Mouse (Mus musculus) MN1 (cell line): Measurements from ENCODE around the gene Zmynd8.

ENCODE experiments used
- DNase-seq: peaks from one replicate; pipeline ENCODE4 v3.0.0-alpha.2; 2016; ENCODE audit warnings: low spot score

The Zmynd8 gene

DNA sequence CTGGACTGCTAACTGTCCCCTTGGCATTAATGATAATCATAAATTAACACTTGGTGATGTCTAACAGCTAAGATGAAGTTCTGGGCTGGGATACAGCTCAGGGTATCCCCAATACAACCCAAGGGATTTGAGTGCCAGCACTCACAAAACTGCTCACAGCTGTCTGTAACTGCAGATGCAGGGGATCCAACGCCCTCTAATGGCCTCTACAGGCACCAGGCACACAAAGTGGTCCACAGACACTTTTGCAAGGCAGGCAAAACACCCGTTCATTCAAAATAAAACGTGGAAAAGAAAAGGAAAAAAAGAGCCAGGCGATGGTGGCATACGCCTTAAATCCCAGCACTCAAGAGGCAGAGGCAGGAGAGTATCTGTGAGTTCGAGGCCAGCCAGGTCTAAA, 658 bp upstream of the Zmynd8 start:
- DNase-seq: no peak

DNA sequence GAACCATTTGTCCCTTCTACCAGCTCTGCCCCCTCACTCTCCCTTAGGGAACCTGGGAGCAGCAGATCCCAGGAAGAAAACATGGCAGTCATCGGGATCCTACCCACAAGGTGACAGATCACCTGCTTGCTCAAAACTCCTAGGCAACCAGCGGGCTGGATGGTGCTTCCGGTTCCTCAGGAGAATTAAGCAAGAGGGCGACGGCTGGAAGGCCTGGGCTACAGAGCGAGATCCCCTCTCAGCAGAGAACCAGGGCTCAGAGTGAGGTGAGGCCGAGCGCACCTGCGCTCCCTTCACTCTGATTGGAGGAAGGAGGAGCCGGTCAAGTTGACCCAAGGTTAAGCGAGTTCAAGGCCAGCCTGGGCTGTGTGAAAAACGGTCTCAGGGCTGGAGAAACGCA, 2.6 kb downstream of the Zmynd8 start:
- no peak for DNase-seq

DNA sequence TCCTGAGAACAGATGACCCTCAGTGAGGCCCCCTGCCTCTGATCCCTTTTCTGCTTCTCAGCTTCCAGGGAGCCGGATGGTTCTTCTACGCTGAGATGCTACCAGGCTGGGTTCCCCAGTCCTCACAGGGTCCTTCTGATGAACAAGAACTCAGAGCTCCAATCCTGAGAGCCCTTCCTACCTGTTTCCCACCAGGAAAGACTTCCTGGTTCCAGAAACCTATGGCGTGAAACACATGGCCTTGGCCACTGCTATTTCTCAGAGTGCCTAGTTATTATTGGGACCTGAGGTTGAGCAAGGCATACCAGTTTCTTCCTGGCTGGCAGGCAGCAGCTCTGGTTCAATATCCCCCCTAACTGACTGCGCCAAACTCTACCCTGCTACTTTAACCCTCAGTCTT, 3.1 kb downstream of the Zmynd8 start:
- DNase-seq: no peak

DNA sequence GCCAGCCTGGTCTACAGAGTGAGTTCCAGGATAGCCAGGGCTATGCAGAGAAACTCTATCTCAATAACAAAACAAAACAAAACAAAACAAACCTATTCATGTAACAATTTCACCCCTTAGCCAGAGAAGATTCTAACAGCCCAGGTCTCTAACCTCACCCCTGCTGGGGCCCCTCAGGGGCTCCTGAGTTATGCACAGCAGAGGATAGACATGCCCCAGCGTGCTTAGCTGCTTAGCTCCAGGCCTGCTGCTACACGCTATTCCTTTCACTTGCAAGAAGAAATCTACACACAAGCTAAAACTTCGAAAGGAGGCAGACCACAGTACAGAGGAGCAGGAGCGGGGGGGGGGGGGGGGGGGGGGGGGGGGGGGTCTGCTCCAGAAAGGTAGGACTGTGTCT, 4.3 kb downstream of the Zmynd8 start:
- DNase-seq: no peak

DNA sequence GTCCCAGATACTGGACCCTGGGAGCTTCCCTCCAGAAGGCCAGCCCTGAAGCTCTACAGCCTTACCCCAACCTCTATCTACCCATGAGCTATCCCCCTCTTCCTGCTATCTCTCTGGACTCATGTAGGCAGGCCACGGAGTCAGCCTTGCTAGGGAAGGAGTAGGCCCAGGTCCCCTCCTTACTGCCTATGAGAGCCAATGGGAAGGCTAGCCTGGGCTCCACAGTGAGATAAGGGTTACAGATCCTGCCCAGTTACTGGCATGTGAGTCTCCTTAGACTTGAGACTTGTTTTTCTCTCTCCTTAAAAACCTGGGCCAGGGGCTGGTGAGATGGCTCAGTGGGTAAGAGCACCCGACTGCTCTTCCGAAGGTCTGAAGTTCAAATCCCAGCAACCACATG, 5.6 kb downstream of the Zmynd8 start:
- no peak for DNase-seq

DNA sequence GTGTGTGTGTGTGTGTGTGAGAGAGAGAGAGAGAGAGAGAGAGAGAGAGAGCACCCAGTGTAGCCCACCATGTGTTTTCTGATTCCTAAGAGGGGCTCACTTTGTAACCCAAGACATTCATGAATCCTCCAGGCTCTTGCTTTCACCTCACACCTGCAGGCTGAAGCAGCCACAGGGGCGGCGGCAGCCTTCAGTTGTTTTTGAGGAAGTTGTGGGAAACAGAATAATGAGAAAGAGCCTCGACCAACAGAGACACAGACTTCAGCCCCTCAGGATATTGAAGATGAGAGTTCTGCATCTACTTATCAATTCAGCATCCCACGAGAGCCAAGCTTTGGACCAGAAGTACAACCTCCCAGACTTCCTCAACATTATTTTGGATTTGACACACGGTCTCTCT, 6.2 kb downstream of the Zmynd8 start:
- no peak for DNase-seq

DNA sequence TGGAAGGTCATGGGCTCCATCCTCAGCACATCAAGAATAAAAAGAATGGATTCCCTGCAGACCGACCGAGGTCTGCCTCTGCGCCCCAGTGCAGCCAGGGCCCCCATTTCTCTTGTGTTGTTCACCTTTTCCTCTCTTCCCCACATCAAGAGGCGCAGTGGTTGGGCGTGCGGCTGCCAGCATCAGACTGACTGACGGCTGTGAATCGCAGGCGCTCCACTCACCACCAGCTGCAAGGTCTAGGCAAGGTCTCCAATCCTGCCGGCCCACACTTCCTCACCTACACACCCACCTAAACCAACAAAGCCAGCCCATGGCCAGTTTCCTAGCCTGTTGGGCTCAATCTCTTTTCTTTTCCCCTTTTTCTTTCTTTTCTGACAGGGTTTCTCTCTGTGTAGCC, 8.4 kb downstream of the Zmynd8 start:
- DNase-seq: no peak

DNA sequence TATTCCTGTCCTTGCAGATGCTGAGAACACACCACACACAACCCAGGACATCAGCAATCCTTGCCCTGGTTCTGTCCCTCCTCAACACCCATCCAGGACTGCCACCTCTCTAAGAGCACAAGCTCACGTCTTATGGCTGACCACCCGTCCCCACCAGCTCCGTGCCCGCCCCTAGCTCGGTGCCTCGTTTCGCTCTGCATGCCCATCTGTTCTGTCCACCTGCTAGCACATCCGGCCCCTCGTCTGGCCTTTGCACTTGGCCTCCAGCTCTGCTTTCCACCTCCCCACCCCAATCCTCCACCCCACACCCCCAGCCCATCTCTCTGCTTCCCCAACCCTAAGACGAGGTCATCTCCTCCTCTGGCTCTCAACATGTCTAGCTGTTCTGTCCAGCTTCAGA, 8.9 kb downstream of the Zmynd8 start:
- DNase-seq: no peak

DNA sequence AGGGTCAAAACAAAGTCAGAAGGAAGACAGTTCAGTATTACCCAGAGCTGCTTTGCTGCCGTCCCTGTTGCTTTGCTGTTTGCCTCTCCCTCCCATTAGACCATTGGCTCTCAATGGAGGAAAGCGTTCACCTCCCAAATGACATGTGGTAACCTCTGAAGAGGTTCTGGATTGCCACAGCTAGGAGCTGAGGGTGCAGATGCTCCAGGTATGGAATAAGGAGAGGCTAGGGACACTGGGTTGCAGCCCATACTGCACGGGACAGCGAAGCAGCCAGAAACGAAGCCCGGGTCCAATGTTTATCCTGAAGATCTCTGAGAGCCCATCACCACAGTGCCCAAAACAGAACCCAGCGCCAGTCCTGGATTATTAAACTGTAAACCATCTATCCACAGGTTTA, 9.6 kb downstream of the Zmynd8 start:
- no peak for DNase-seq

DNA sequence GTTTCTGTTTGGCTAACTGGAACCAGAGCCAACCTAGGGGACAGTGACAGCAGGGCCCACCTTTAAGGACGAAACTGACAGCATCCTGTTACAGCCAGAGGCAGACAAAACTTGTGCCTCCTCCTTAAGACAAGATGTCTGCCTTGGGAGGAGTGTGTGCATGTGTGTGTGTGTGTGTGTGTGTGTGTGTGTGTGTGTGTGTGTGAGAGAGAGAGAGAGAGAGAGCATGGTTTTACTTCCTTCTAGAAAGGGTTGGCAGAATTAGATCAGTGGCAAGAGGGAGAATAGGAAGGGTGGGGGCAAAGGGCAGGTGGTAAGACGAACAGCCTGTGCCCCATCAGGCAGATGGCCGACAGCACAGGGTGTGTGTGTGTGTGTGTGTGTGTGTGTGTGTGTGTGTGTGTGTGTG, 10.0 kb downstream of the Zmynd8 start:
- DNase-seq: no peak

DNA sequence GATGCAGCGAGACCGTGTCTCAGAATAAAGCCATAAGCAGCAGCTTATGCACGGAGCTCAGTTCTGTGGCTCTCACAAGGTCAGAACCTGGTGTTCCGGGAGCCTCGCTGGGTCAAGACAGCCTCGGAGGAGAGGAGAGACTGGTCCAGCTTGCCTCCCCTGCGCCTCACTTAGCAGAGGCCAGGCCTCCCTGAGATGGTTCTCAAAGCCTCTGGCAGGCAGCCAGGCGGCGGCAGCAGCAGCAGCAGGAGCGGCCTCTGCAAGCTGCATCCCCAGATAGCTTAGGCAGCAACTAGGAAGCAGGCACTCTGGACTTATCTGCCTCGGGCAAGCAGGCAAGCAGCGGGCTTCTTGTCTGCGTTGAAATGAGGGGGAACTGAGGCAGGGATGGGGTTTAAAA, 10.4 kb downstream of the Zmynd8 start:
- DNase-seq: peak; percentile 92

DNA sequence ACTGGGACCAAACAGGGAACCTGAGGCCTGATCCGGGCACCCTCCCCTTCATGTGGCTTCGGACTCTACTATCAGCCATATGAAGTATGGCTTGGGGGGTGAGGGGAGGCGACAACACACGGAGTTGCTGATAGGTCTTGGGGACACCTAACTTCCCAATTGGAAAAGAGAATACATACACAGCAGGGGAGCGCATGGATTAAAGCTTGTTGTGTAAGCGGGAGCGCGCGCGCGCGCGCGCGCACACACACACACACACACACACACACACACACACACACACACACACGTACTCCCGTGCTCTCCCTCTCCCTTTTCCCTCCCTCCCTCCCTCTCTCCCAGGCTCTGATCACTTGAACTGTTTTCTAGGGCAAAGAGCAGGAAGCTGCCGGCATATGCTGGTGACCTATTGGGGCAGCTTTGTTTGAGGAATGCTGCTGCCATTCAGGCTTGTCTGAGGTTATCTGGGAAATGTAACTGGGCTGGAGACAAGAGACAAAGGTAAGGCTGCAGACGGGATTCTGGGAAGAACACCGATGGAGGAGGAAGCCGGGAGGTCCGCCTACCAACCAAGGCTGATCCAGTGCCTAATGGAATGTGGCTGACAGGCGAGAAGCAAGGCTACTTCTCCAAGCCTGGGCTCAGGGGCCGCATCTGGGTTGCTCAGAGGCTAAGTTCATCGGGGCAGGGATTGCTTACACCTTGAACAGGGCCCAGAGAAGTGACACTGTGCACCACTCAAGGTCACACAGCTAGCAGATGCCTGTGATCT, 11.8 kb downstream of the Zmynd8 start:
- peak; percentile 45 for DNase-seq

DNA sequence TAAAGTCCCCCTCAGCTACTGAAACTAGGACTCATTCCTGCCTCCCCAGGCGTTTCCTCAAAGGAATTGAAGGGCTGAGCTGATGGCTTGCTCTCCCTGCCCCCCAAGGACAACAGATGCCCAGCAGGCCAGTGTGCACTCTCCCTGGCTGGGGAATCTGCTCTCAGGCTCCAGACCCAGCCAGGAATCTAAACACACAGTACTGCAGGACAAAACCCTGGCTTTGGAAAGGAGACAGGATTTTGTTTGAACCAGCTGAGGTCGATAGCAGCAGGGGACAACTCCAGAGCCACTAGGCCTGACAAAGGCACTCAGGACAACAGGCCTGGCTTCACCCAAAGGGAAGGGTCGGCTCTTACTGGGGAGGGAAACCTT, 12.3 kb downstream of the Zmynd8 start:
- peak; percentile 76 for DNase-seq

DNA sequence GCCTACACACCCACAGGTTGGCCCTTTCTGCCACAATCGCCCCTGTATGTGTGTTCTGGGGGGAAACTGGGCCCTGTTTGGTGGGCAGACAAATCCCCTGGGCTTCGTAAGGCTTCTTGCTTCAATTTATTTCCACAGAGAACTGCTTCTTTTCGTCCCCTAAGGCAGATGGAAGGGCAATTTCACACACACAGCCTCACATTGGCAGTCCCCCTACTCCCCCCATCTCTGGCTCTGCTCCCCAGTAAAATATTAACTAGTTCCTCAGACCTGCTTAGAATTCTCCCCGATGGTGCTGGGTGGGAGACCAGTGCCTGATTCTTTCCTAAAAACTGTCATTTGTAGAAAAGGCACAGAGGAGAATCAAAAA, 12.9 kb downstream of the Zmynd8 start:
- no peak for DNase-seq

DNA sequence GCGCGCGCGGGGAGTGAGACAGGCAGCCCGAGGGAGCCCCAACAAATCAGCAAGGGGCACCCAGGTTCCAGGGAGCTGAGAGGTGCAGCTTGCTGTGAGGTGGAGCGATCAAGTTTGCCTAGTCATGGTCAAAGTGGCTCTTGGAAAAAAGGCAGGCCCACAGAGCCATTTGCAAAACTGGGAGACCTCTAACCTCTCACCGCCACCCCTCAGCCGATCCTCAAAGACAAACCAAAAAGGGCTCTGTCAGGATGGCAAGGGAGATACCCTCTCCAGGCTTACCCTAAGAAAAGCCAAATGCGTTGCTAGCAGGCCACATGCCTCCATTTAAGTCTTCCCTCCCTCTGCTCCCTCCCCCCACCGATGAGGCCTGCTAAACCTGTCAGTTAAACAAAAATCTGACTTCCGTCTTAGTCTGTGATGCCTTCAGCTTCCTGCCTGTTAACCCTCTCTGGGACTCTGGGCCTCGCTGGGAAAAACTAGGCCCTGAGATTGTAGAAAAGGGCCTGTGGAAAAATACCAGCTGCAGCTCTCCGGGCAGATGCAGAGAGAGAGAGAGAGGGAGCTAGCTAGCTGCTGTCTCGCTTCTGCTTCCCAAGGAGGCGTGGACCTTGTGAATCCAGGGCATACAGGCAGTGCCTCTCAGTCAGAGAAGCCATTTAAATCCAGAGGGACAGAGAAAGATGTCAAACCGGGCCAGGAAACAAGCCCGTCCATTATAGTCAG, 13.4 kb downstream of the Zmynd8 start:
- peak; percentile 86 for DNase-seq

DNA sequence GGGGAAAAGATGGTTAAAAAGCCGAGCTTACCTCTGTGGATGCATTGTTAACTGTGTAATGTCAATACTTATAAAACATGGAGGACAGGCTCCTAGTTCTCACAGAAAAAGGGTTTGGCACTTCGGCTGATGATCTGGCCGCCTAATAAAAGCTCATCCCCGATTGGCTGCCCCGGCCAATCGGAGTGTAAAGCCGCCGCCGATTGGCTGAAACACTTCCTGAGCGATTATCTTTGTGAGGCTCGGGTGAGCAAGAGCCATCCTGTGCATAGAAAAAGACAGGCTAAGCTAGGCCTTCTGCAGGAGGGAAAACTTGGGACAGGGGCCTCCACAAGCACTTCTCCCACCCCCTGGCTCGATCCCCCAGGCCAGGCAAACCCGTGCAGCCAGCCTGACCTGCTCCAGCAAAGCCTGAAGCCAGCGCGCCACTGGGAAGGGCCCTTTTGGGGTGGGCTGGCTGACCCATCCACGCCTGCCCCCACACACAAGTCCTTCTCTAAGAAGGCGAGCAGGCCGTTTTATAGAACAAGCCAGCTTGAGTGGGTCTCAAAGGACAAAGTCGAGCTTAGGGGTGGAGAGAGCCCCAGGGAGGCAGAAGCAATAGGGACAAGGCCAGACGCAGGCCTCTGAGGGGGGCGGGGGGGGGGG, 14.1 kb downstream of the Zmynd8 start:
- DNase-seq: peak; percentile 97

DNA sequence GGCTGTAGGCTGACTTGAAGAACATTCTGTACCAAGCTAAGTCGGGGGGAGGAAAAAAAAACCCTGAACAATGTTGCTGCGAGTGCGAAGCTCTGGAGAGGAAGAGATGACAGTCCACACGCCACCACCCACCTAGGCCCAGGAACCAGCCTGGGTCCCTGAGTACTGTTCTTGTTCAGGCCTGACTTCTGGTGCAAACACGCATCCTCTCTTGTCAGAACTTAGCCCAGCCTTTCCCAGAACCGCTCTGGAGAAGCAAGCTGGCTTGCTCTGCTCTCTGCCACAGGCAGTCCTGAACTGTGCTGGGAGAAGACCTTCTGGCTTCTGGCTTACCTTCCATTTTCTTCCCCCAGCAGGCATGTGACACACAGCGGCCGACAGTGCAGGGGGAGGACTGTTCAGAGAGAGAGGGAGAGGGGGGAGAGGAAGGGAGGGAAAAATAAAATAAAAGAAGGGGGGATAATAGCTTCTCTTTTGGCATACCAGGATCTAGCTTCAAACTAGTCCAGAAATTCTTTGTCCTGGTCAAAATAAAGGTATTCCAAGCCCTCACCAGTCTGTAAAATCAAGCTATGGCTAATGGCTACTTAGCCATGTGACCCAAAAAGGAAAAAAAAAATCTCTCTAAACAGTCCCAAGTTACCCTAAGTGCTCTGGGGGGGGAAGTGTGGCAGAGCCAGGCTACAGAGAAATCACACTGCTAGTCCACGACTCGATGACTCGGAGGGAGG, 14.8 kb downstream of the Zmynd8 start:
- DNase-seq: no peak

DNA sequence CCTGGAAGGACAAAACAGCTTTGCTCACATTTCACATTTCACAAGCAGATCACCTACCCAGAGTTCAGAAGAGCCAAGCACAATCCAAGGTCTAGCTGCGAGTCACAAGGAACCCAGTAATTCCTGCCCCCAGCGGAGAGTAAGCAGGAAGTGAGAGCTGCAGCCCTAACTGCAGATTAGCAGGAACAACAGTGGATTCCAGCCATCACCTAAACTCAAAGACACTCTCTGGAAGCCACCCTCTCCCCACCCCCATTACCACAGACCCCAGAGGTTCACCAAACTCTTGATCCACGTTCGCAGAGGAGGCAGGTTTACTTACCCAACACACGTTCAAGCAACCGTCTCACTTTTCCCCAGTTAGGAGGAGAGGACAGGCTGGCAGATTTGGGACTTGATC, 15.8 kb downstream of the Zmynd8 start:
- no peak for DNase-seq

DNA sequence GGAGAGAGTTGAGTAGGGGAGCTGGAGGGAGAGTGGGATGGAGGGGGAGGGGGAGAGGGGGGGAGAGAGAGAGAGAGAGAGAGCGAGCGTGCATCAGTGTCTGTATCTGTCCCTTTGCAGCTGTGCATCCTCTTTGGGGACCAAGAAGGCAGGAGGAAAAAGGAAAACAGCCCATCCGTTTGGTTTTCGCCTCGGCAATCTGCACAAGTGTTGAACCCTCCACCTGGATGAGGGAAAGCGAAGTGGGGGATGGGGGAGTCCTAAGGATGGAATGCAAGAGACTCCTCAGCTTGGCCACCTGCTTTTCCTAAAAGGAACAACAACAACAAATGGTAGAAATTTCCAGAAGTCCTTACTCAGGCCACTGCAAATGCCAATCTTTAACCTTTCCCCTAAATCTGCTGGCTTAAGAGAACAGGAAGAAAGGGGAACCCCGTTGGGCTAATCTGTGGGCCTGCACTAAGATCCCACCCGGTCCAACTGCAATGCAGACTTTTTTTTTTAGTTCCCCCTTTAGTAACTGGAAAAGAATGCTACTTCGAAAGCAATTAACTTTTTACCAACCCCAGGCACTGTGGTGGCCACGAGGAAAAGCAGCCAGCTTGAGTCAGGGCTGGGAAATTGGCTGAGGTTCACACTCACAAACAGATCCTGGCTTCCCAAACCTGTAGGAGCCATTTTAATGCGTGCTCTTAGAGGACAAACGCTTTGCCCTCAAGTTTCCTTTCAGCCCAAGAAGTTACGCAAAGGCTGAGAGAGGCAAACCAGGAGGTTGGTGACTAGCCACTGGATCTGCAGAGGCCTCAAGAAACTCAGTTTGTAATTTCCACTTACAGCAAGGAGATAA, 17.0 kb downstream of the Zmynd8 start:
- DNase-seq: no peak

DNA sequence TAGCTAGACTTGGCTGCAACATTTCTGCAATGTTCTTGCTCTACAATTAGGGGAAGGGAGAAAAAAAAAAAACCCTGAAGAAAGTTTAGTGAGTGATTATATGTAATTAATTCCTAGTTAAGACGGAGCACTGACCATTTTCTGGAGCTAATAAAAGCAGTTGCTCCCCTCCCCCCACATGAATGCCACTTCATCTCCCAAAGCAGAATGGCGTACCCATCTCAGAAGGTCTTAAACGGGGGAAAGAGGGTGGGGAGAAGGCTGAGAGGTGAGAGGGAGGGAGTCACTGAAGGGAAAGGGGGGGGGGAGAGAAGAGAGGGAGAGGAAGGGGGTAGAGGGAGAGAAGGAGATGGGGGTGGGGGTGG, 17.6 kb downstream of the Zmynd8 start:
- no peak for DNase-seq

DNA sequence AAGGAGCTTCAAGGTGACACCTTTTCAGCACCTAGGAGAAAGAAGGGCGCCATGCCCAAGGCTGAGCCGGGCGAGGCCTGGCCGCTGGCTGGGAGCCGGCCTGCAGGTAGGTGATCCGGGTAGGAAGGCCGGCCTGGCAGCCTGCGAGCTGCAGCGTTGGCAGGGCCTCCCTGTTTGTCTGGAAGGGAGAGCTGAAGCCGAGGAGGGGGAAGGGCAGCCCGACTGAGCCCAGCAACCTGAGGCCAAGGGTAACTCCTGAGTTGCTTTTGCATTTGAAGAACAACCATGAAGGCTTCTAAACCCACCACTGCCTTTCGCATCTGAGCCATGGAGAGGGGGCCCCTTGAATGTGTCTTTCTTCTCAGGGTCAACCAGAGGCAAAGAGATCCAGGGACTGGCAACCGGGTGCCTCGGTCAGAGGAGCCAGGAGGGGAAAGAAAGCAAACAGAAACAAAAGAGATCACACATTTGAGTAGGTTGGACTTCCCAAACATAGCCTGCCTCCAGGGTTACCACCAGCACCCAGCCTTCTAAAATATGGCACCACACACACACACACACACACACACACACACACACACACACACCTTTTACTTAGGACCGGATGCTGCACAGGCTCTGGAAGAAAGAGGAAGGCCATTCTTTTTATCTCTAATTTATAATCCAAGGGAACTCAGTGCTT, 18.2 kb downstream of the Zmynd8 start:
- peak; percentile 61 for DNase-seq
